Mouse (Mus musculus) kidney, postnatal 14 days (tissue): ENCODE results near the gene Golph3l.
"Not testable (repeated sequence)": the region's sequence is repeated elsewhere in the genome, so short reads cannot be mapped to it uniquely, and the experiment has no call there.

Experiments used
- DNase-seq: peaks from one replicate; pipeline ENCODE4 v3.0.0; 2022; ENCODE audit warnings: mixed read lengths

Golph3l gene

GRCm38 (mm10) chr3:95624628-95625503 is 36.1 kb downstream of the Golph3l start, which contains the start of gene Ensa:
TSS of gene Ensa (plus strand) at chr3:95624993.
- DNase-seq, result peak; percentile 99

DNA sequence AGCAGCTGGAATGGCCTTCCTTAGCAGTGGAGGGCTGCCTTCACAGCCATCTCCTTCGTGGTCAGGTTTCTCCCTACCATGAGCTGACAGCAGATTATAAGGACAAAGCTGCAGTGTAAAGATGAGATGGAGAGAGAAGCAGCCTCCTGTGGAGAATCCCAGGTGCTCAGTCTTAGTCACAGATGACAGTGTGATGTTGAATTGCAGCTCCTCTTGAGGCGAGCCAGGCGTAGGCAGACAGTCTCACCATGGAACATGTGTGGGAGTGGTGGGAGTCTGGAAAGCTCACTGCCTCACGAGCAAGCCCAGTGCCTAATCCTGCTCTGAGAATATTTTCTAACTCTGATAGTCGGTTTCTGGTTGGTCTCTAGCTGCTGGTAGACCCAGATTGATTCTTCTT is 39.0 kb downstream of the Golph3l start:
- no peak for DNase-seq

DNA sequence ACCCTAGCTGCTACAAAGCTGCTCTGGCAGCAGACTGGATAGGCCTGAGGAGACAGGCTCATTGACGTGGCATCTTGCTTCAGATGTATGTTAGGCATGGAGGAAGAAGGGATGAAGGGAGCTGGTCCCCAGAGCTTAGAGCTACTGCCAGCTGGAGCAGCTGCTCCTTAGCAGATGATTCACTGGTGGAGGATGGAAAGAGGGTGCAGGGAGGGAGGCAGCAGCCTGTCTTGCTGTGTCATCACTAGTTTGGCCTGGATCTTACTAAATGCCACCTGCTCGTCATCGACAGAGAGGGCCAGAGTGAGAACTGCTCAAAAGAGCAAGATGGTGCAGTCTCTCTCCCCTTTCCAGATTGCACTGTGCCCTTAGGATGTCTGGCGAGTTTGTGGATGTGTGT is 41.0 kb downstream of the Golph3l start:
- DNase-seq, result no peak

DNA sequence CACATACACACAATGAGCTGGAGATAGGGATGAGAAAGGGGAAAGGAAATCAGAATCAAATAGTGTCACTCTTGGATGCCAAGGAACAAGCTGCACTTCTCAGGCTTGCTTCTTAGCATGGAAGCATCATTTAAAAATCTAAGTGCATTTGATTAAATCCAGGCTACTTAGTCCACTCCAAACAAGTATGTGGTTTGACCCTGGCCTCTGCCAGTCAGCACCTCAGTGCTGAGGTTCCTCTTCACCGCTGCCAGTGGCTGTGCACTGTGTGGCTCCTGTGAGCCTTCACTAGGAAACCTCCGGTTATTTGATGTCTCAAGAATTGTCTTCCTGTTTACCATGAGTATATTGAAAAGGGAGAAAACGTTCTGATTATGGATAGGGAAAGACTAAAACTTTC is 42.1 kb downstream of the Golph3l start:
- DNase-seq, result no peak

DNA sequence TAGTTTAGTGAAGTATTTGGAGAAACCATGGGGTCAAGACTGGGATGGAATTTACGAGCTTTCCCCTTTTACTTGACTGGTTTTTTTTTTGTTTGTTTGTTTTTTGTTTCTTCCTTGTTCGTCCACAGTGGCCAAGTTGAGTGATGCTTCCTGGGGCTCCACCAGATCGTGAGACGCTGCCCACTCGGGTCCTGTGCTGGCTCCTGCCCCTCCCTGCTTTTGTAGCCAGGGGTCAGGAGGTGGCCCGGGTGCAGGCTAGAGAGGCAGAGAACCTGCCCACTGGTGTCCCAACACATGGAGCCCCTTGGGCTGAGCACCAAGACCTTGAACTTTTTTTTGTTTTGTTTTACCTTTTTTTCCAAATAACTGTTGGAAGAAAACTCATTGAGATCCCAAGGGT is 42.6 kb downstream of the Golph3l start:
- no peak for DNase-seq

DNA sequence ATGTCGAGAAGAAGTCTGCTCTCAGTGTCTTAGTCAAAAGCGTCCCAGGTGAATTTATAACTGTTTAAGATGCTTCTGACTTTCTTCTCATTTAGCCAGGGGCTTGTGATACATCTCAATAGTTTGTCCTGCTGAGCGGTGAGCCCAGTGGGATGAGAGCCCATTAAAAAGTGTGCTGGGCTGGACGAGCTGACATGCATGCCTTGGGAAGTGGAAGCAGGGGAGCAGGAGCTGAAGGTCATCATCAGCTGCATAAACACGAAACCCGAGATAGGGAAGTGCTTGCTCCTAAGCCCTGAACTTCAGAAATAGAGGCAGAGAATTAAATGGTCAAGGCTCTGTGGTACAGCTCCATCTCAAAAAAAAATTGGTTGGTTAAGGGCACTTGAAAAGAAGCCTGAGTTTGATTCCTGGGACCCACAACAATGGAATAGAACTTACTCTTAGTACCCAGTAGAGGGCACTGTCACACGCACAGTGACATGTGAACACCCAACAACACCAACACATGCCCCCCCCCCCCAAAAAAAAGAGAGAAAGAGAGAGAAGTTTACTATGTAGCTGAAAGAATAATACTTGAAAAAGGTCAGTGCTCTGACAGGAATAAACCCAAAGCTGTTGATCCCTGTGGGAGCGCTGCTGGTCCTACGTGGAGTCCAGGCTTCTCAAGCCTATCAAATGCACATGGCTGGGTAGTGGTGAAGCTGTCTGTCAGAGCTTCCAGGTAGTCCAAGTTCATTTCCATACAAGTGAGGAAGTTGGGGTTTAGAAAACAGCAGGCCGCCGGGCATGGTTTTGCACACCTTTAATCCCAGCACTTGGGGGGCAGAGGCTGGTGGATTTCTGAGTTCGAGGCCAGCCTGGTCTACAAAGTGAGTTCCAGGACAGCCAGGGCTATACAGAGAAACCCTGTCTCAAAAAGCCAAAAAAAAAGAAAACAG is 44.2 kb downstream of the Golph3l start:
- peak; percentile 45 for DNase-seq

DNA sequence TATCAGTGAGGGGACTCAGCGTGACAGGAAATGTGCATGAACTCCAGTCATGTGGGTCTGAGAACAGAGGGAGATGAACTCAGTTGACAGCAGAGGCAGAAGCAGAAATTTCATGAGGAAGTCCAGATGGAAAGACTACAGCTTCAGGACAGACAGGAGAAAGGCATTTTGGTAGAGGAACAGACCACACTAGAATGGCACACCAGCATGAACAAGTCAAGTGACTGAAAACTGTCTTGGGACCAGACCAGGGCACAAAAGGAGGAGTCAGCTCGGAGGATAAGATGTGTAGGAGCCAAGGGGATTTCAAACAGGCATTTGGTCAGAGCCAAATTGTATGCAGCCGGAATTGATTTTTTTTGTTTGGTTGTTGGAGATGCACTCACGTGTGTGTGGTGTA is 46.9 kb downstream of the Golph3l start:
- peak; percentile 32 for DNase-seq

GRCm38 (mm10) chr3:95636072-95636471 is 47.3 kb downstream of the Golph3l start:
- DNase-seq, result peak; percentile 38

DNA sequence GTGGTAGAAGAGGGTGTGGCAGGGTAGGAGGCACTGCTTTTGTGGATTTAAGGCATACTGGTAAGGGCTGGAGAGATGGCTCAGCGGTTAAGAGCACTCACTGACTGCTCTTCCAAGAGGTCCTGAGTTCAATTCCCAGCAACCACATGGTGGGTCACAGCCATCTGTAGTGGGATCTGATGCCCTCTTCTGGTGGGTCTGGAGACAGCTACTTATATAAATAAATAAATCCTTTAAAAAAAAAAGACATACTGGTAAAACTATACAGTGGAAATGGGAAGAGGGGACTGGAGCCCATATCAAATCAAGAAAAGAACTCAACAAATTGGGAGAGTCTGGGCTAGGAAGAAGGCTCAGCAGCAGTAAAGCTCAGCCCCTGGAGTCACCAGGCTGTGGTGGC is 51.0 kb downstream of the Golph3l start:
- DNase-seq, result no peak

DNA sequence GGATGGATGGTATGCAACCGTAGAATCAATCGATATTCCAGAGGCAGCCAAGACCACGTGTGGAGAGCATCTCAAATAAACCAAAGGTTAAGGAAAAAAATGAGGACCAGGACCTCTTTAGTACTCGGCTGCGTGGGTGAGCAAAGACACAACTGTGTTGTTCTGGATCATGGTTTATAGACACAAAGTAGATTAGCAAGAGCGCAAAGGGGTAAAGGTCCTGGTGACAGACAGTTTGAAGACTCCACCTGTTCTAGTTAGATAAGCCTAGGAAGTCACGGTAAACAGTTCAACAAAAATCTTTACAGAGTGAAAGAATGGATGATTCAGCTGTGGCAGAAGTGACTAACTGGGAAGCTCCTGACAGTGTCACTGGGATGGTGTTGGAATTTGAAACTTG is 54.4 kb downstream of the Golph3l start:
- no peak for DNase-seq

DNA sequence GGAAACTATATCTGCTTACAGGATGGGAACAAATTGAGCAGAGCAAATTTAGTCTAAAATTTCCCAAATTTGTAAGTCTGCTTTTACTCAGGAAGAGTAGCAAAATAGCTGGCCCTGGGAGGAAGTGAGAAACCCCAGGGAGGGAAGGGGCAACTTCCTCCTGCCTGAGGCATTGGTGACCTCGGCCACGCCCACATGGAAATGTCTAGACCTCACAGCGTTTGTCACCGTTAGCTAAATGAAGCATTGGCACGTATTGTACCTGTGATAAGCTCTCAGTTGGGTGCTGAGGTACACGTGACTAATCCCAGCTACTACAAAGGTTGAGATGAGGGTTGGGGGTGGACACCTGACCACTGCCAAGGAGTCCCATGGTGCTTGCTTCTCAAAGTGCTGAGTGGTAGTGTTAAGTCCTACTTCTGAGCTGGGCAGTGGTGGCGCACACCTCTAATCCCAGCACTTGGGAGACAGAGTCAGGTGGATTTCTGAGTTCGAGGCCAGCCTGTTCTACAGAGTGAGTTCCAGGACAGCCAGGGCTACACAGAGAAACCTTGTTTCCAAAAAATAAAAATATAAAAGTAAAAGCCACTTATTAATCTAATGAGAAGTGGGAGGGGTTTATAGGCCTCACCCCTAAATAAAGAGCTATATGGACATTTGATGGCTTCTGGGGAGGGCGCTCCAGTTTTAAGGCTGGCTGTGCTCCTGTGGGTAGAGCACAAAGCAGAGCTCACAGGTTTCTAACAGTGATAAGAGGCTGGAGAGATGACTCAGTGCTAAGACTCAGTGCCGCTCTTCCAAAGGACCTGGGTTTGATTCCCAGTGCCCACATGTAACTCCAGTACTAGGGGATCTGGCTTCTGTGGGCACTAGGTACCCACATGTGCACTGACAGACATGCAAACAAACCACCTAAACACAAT is 56.8 kb downstream of the Golph3l start:
- DNase-seq, result no peak

DNA sequence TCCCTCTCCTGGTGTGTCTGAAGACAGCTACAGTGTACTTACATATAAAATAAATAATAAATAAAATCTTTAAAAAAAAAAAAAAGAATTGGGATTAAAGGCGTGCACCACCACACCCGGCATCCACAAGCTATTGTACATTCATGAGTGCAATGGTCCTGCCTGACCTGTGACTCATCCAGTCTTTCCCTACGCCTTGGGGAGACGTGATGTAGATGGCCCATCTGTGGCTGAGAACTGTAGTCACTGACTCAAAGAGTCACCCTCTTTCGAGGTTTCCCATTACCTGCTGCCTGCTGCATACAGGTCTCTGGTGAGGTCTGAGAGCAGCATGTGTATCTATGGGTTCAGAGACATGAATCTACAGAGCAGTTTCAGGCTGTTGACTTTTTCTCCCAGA is 59.3 kb downstream of the Golph3l start:
- no peak for DNase-seq

DNA sequence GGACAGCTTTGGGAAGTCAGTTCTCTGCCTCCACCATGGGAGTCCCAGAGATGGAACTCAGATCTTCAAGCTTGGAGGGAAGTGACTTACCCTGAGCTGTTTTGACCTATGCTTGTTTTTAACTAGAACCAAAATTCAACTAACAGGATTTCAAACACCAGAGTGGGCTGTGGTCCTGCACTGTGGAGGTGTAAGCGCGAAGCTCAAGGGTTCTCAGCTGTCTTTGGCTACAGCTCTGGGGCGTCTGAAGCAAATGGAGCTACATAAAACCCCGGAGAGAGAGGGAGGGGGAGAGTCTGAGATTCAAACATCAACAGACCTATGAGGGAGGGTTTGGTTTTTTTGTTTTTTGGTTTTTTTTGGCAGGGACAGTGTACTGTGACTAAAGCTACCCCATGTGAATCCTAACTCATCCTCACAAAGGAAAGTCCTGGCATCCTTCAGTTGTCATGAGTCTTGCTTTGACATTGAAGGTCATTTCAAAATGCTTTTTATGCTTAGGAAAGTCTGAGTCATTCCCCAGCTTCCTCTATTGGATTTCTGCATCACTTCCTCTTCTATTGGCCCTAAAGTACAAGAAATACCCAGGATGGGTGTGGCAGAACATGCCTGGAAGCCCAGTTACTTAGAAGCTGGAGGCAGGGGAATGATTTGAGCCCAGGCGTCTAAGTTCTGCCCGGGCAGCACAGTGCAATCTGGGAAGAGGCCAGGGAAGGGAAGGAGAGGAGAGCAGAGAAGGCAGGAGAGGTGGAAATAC is 61.7 kb downstream of the Golph3l start:
- DNase-seq, result no peak

GRCm38 (mm10) chr3:95651033-95651373 is 62.3 kb downstream of the Golph3l start:
- no peak for DNase-seq

- no peak for DNase-seq
Measured at GRCm38 (mm10) chr3:95651391-95652203, 62.9 kb downstream of the Golph3l start.

GRCm38 (mm10) chr3:95652204-95652811 is 63.6 kb downstream of the Golph3l start:
- no peak for DNase-seq

GRCm38 (mm10) chr3:95652871-95653270 is 64.1 kb downstream of the Golph3l start:
- no peak for DNase-seq

DNA sequence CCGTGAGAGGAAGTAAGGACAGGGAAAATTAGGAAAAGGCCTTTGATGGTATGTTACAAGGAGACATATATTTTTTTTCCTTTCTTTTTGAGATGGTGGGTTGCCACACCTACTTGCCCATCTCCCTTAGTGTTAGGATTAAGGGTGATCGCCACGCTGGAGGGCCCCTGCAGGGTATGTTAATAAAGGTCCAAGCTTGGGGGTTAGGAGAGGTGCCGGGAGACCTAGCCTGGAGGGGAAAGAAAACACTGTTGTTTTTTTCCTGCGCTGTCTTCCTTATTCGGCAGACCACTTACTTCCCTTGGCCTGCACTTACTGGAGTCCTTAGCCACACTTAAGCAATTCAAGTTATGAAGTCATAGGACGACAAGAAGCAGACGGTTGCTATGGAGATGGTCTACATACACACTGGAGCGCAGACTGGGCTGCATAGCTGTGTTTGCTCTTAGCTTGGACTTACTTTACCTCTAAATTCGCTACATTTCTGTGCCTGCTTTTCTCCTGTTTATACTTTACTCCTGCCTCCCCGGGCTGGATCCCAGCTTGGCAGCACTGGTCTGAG is 64.8 kb downstream of the Golph3l start:
- DNase-seq, result no peak

GRCm38 (mm10) chr3:95654371-95654770 is 65.6 kb downstream of the Golph3l start:
- DNase-seq, result not testable (repeated sequence)

GRCm38 (mm10) chr3:95655437-95655836 is 66.7 kb downstream of the Golph3l start:
- no peak for DNase-seq
